Mouse (Mus musculus) regulatory T cell (primary cell): ENCODE results near the gene Cyb561d1.

ENCODE experiments used
- in situ Hi-C: fragments of 300-600 bp; cut with MboI, MseI; formaldehyde crosslinking; loops from one replicate; pipeline ENCODE4 v1.15.1; 2025; ENCODE audit warnings: high pct_unique_total_duplicates

Gene Cyb561d1

DNA sequence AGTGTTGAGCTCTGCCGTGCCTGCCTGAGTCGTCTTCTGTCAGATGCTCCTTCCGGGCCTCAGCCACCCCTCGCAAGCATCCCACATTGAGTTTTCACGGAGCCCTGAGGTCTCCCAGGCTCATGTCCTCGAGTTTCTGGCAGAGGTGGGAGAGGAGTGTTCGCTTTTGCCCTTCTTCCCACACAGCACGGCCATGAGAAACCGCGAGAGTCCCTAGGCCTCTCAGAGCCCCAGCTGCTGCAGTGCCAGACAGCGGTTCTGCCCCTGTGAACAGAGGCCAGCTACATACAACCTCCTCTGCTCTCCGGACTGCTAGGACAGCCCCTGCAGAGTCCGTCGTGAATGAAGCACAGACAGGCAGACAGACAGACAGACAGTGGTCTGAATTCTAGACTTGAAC is 33.5 kb downstream of the Cyb561d1 start:
- in situ Hi-C loops: loop anchor here (5.0 to 10.0 kb wide), 2 partner anchors 65 to 217 kb away; partner anchors contain the start of gene Psrc1

DNA sequence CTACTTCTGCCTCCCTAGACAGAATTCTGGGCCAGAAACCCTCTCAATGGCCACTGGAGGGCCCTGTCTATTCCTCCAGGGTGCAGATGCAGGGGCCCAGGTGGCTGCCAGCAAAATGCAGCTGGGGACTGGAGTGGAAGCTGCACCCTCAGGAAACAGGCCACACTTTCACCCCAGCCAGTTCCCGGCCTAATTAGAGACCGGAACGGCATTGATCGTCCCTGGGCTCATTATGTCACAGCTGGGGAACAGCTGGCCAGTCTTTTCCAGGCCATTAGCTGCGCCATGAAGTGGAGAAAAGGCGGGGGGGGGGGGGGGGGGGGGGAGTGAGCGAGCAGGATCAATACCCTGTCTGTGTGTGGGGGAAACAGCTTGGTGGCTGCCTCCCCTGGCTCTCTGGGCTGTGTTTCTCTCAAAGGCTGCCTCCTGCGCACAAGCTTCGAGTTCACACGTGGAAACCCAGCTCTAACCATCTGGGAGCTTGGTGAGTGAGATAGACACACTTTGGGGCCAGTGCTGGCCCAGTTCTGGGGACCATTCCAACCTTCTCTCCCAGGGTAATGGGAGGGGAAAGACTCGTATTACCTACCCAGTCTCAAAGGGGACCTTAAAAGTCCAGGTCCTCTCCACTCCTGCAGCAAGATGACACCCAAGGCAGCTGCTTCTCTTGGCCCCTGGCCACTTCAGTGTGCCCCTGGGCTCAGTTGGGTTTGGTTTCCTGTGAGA is 34.4 kb downstream of the Cyb561d1 start:
- in situ Hi-C loops: loop anchor here (5.0 to 10.0 kb wide), 2 partner anchors 66 to 218 kb away; partner anchors contain the start of gene Psrc1

DNA sequence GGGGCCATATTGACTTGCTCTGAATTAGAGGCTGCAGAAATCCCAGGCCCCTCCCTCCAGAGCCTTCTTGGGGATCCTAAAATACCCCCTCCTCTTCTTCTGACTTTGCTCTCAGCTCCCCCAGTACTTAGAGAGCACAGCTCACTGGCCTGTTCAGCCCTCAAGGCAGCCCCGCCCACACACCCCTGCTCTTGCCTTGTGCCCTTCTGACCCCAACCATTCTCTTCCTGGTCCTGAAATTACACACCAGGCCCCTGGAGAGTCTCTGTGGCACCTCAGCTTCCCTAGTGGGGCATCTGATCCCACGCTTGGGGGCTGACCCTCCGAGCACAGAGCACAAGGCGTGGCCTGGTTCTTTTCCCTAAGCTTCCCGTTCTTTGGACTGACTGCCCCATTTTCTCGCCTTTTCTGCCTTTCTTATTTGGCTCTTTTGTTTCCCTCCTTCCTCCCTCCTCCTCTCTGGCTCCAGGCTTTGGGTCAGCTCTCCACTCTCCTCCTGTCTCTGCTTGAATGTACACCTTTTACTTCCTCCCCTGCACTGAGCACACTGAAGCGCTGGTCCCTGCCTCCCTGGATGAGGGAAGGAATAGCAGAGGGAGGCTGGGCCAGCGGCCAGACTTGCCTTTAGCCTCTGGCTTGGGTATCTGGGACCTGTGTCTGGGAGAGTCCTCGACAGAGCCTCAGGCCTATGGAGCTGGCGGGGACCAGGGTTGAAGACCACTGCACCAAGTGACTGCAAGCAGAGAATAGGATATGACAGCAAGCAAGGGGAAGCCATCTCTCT is 35.3 kb downstream of the Cyb561d1 start:
- in situ Hi-C loops: loop anchor here (5.0 to 10.0 kb wide), 2 partner anchors 67 to 219 kb away; partner anchors contain the start of gene Psrc1

DNA sequence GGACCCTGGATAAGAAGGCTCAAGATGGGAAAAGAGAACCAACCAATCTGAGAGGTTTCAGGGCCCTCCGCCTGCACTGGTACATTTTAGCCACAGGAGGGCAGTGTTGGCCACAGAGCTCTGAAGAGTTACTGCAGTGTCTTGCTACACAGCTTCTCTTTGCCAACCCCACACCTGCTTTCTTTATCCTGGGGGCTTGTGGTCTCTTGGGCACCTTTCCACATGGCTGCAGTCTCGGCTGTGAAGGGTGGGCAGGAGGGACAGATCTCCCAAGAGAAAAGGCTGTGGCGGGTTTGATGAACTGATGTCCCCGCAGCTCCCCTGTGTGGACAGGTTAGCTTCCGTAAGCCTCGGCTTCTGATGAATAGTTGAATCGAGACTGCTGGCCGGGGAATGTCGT is 36.2 kb downstream of the Cyb561d1 start:
- in situ Hi-C loops: loop anchor here (5.0 to 10.0 kb wide), 2 partner anchors 67 to 220 kb away; partner anchors contain the start of gene Psrc1

DNA sequence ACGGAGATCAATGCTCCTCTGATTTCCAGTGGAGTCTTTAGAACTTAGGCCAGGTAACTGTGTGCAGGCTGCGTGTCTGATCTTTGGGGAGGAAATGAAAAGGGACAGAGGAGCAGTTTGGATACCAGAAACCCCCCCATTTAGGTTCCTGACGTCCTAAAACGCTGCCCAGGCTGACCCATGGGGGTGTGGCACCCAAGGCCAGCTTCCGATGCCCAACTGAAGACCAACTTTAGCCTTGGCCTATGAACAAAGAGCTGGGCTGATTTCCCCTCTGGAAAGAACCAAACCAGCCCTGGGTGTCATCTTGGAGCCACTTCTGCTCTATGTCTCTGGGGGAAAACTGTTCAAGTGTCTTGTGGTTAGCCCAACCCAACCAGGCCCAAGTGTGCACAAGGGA is 36.9 kb downstream of the Cyb561d1 start:
- in situ Hi-C loops: loop anchor here (10.0 kb wide), 1 partner anchor 221 kb away; the partner anchor contains the start of gene Psrc1

DNA sequence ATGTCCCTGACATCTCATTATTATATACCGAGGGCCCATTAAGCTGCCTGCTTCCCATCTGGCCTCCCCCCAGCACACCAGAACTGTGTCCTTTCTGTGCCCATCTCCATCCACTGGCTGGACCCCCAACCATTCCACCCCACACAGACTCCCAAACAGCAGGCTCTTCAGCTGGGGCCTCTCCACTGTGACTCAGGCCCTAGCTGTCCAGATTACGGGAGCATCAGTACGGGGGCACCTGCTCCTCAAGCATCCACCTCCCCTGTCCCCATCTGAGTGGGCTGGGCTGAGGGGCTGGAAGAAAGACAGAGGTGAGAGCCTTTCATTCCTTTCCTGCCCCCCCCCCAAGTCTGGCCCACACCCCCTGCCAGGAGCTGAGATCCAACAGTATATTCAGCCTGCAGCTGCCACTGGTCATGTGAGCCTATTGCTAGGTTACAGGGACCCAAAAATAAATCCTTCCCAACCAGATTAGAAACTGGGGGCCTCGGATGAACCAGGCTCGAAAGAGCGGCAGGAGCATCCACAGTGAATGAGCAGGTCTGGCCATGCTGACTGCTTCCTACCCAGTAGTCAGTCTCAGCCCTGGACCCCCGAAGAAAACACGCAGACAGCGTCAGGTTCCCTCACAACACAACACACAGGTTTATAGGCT is 42.5 kb downstream of the Cyb561d1 start:
- in situ Hi-C loops: loop anchor here (10.0 kb wide), 1 partner anchor 234 kb away; no protein-coding TSS in a partner anchor

DNA sequence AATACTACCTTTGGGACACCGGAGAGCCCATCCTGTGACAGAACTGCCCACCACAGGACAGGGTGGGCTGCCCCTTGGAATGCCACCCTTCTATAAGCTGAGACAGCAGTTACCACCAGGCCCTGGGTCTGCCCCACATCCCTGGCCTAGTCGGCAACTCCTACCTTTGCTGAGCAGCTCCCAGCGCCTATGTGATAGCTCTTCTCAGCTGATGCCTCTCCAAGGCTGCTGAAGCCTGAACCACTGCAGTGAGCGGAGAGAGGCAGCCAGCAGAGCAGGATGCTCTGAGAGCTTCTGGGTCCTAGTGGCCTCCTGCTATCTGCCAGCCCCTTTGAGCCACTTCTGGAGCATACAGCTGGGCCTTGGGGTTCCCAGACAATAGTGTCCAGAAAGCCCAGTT is 46.4 kb downstream of the Cyb561d1 start, which contains the start of gene Gpr61:
TSS of gene Gpr61 (minus strand) at position 227 of the 400 bp plus-strand sequence.
- in situ Hi-C loops: loop anchor here (5.0 to 10.0 kb wide), 2 partner anchors 87 to 230 kb away; no protein-coding TSS in a partner anchor

DNA sequence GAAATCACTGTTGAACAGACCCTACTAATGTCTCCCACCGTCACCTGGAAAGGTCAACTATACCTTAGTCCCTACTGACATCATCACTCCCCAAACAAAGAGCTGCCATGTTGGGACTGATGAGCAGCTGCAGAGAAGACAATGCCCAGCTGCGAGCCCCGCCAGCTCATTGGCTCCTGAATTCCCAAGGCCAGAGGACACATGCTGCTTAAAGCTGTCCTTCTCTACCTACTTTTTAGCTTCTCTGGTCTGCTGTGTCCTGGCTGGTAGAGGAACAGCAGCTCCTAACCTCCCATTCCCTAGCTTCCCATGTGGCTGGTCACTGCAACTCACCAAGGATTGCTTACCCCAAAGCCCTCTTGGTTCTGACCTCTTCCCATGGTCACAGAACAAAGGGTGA is 48.7 kb downstream of the Cyb561d1 start:
- in situ Hi-C loops: loop anchor here (5.0 to 10.0 kb wide), 2 partner anchors 85 to 227 kb away; no protein-coding TSS in a partner anchor

DNA sequence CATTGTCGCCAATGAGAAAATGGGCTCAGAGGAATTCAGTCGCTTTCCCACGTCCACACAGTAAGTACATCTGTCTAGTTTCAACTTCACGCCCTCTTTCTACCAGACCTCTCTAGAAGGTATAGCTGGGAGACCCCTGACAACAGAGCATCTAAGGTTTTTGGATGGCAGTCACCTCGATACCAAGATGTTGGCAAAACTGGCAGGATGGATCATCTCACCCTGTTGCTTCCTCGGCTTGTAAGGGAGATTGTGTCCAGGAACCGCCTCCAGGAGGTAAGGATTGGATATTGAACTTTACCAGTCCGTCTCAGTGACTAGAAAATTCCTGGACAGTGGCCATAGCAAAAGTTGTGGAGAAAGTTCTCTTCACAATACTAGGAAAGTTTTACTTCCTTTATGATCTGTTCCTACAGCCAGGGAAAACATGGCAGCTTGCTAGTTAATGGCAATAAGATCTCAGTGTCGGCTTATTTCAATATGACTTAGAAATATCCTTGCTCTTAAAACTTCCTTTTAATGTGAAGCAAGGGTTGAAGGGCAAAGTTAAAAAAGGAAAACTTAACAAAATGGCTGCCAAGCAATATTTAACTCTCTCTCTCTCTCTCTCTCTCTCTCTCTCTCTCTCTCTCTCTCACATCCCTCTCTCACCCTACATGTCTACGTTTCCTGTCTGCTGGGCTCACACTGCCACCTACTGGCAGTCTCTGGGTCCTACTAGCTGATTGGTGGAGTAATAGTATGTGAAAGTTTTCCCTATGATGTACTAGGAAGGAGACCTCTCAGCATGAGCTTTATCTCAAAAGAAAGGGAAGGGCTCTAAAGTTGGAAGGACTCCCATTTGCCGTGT is 53.4 kb downstream of the Cyb561d1 start:
- in situ Hi-C loops: no loop called here

DNA sequence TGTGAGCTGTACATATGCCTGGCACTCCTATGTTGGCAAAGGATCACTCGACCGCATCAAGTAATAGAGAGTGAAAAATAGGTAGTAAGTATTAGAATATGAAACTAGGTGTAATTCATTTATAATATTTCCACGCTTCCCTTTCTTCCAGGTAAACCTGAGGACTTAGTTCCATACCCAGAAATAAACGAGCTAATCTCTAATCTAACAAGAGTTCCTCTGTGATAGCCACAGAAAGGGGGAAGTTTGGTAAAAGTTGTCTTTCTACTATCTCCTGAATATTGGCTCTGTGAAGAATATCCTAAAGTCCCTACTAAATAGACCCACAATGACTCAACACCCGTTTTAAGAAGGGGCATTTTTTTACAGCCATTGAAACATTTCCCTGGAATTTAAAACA is 54.3 kb downstream of the Cyb561d1 start:
- in situ Hi-C loops: no loop called here
